Mouse (Mus musculus) left cerebral cortex, adult 18-20 months (tissue): ENCODE results near the gene N4bp3. TPM values are rescaled to one million over a fixed set of nuclear protein-coding genes. Genes with fewer than 3 reads are reported as not detected.
"Not testable (repeated sequence)": the region's sequence is repeated elsewhere in the genome, so short reads cannot be mapped to it uniquely, and the experiment has no call there.

ENCODE experiments used
- DNase-seq, 2 experiments: peaks; one replicate each; pipeline ENCODE4 v3.0.0; 2021 to 2022; ENCODE audit warnings: low spot score in 2 of 2, mixed read lengths in 1 of 2
- long read RNA-seq, 2 experiments: library from polyadenylated mRNA; stranded (forward); transcript quantifications; one replicate each; pipeline ENCODE4 v2.0.0; 2021
- total RNA-seq, 2 experiments: library from RNA; stranded (reverse); gene quantifications; 2 replicates each; pipeline ENCODE4 v1.2.3; 2021

The N4bp3 gene
- total RNA-seq, result 10 to 100 TPM; 15.2 to 19.0 TPM
- long read RNA-seq, experiment 1, transcript N4bp3-201 (5 exons, 2,367 nt), result major isoform, 34 of 40 reads
- long read RNA-seq, experiment 1, partial matches to known transcripts, result 2 of 40 reads
- long read RNA-seq, experiment 1, other reads (novel, unspliced or antisense), result 4 of 40 reads
- long read RNA-seq, experiment 2, transcript N4bp3-201 (5 exons, 2,367 nt), result major isoform, 19 of 20 reads
- long read RNA-seq, experiment 2, partial matches to known transcripts, result 0 of 20 reads
- long read RNA-seq, experiment 2, other reads (novel, unspliced or antisense), result 1 of 20 reads

DNA sequence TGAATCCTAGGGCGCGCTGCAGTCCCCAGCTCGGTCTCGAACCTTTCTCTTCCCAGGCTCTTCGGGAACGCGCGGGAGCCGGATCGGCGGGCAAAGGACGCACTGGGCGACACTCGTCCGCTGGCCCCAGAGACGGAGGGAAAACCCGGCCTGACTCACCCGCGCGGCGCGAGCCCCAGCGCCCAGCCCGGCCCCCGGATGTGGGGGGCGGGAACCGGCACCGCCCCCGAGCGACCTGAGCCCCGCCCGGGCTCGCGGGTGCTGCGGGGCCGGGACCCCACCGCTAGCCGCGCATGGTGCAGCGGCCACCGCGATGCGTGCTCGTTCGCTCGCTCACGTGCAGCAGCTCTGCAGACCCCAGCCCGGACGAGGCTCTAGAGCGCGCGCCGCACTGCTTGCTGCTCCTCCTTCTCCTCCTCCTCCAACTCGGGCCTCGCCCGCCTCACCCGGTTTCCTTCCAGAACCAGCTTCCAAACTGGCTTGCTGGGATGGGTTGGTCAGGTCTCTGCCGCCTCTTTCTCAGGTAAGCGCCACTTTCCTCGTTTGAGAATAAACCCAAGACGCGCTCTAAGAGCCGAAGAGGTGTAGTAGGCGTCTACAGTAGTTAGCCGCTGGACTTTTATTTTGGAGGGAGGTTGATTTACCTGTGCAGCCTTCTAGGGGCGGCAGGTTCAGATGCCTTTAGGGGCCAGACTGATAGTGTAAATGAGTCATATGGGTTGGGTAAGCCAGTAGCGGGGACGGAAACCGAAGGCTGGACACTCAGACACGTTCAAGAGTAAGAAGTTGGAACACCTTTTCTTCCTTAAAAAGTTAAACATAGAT is at the start of gene N4bp3, which contains the start of gene D930048N14Rik:
Gene N4bp3, minus strand, starts transcription at position 152 of the 825 bp plus-strand sequence.
Gene D930048N14Rik, plus strand, starts transcription at position 264 of the 825 bp plus-strand sequence.
- peak; percentile 31 to 38 for DNase-seq

DNA sequence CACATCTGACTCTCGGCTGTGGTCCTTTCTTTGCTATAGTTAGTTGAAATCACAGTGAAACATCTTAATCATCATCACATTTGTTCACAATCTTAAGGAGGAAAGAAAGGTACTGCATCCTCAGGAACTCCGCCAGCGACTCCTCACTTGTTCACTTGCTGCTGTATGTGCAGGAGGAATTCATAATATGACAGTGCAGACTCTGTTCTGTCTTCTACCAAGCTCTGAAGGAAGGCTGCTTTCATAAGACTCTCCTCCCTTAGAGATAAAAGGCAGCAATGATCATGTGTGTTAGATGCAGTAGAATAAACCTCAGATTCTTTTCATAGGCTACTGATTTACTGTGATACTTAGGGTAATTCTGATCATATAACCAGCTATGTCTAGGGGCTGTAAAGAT is 44.3 kb upstream of the N4bp3 start:
- DNase-seq, result no peak

DNA sequence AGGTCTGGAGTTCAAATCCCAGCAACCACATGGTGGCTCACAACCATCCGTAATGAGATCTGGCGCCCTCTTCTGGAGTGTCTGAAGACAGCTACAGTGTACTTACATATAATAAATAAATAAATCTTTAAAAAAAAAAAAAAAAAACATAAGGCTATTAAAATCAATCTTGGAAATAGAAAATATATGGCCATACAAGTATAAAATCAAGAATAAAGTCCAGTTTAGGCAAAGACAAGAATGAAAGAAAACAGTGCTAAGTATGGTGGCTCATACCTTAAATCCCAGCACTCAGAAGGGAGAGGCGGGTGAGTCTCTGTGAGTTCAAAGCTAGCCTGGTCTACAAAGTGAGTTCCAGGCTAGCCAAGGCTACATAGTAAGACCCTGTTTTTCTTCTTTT is 40.0 kb upstream of the N4bp3 start:
- not testable (repeated sequence) for DNase-seq

DNA sequence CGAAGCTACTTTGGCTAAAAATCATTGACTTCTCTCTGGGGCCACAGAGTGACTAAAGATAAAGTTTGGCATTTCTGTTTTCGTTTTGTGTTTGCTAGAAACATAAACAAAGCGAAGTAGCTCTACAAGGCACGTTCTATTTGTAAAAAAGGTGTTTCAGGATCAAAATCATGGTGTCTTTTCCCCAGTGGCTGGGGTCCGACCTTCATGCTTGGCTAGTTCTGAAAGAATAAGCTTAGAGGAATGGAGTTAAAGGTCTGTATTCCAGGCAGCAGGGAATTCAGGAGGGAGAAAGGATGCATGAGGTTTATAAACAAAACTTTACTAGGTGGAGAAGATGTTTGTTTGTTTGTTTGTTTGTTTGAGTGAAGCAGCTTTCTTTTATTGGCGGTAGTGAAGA is 38.7 kb upstream of the N4bp3 start:
- DNase-seq, result no peak

DNA sequence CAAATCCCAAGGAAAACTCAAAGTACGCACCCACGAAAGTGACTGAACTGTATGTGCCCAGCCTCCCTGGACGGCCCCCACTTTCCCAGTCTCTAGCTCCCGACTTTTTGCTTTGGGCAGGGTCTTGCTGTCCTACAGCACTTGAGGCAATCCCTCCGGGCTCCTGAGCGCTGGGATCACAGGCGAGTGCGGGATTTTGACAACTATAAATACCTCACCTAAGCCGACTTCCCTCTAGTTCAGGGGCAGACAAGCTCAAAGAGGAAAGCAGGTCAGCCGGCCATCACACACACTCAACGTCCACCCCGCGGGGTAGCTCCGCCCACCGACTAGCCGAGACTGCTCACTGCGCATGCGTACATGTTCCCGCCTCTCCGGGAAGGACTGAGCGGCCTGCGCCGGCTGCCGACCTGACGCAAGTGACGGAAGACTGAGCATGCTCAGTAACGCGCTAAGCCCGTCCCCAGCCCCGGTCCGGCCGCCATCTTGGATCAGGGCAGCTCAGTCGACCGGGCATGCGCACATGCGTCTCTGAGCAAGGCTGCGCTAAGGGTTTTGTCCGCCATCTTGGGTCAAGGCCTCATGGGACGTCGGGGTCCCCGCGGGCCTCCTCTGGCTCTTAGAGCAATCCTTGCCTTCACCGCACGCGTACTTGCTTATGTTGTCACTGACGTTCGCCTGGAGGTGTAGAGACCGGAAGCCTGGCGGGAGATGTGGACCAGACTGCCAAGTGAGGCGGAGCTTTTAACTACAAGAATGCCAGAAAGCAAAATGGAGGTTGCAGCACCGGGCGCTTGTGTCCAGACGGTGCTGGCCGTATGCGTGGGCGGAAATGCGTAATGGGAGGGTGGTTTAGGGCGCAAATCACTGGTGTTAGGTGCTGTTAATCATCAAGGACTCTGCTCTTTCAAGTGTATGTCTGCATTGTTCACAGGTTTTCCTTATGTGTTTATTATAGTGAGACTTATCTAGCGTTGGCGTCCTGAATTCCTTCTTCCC is 38.0 kb upstream of the N4bp3 start, which contains the start of gene 0610009B22Rik:
Gene 0610009B22Rik, minus strand, starts transcription at position 545 of the 999 bp plus-strand sequence.
- DNase-seq, result peak; percentile 100

DNA sequence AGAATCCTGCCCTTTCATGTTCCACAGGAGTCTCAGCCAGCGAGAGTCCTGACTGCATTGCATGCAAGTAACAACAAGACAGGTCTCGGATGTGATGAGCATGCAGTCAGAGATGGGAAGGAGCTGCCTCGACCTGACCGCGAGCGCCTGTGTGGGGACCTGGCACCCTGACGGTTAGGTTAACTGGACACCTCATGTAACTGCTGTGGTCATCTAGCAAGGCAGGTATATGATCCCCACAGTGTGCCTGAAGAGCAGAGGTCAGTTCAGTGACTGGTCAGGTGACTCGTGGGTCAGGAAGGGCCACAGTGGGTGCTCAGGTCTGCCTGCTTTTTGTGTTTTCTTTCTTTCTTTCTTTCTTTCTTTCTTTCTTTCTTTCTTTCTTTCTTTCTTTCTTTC is 31.3 kb upstream of the N4bp3 start:
- DNase-seq, result no peak

DNA sequence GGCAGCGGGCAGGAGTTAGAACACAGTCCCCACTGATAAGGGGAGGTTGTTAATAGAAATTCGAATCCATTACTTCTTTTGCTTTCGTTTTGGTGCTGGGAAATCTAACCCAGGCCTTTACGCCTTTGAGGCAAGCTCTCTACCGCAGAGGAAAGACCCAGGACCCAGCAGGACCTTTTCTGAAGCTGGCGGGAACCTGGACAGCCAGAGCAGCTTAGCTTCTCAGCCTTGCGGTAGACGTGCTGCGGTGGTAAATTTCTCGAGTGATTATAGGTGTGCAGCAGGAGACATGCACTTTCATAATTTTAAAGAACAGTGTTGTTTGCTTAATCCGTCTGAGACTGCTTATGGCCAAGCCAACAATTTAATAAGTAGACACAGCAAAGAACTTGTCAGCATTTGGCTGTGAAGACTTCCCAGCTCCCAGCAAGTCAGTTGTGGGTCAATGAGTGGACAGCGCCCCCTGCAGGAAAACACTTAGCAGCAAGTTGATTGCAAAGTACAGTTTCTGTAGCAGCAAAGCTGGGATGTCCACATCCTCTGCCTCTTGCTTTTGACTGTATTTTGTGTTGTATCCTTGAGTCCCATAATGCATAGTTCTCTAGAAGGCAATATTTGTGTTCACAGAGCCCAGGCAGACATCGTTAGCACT is 30.8 kb upstream of the N4bp3 start:
- peak; percentile 90 to 95 for DNase-seq

DNA sequence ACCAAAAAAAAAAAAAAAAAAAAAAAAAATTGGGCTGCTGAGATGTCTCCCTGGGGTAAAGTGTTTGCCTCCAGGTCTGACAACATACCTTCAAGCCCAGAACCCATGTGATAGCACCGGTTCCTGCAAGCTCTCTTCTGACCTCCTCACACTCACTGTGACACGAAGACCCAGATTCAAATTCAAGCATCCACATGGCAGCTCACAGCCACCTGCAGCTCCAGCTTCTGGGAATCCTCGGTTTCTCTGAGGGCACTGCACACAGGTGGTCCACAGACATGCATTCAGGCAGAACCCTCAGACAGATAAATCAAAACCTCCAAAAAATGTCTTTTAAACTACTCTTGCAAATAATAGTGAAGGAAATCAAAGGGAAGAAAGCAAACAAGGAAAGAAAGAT is 28.8 kb upstream of the N4bp3 start:
- DNase-seq, result no peak

- no peak for DNase-seq
These were observed 27.2 kb upstream of the N4bp3 start for GRCm38 (mm10) chr11:51677737-51678418.

- no peak for DNase-seq
These were observed 24.7 kb upstream of the N4bp3 start for GRCm38 (mm10) chr11:51675386-51675785.

GRCm38 (mm10) chr11:51673291-51673690 is 22.6 kb upstream of the N4bp3 start:
- DNase-seq, result no peak

GRCm38 (mm10) chr11:51671376-51671775 is 20.7 kb upstream of the N4bp3 start:
- no peak for DNase-seq

DNA sequence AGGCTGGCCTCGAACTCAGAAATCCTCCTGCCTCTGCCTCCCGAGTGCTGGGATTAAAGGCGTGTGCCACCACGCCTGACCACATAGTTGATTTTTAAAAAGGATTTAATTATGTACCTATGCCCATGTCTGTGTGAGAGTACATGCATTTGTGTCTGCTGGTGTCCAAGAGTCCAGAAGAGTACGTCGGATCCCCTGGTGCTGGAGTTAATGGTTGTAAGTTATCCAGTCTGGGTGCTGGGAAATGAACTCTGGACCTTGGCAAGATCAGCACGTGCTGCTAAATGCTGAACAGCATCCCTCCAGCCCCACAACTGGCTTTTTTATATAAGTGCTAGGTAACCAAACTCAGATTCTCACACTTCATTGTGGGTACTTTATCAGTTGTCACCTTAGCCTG is 20.2 kb upstream of the N4bp3 start:
- no peak for DNase-seq

DNA sequence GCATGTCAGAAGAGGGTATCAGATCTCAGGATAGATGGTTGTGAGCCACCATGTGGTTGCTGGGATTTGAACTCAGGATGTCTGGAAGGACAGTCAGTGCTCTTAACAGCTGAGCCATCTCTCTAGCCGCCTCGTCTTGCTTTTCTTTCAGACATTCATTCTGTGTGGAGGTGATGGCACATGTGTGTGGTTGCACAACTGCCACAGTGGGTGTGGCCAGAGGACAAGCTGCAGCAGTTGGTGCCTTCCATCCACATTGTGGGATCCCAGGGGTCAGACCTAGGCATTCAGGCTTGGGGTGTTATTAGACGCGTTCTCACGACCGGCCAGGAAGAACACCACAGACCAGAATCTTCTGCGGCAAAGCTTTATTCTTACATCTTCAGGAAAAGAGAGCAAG is 14.1 kb upstream of the N4bp3 start:
- DNase-seq, result not testable (repeated sequence)

DNA sequence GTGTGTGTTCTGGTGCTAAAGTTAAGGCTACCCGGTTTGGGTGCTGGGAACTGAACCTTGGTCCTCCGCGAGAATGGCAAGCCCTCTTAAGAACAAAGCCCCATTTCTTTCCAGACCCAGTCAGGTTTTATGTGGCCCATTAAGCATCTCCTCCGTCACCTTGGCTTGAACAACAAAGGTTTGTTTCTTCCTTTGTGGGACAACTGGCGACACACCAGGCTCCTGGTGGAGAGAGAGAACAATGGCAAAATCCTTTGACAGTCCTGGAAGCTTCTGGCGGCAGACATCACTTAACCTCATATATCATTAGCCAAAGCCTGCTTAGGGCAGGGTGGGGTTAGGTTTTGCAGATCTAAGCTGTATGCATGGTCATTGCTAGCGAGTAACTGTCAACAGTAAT is 12.0 kb upstream of the N4bp3 start:
- DNase-seq, result no peak

- DNase-seq, result no peak
These were observed 11.3 kb upstream of the N4bp3 start for GRCm38 (mm10) chr11:51661867-51662365.

DNA sequence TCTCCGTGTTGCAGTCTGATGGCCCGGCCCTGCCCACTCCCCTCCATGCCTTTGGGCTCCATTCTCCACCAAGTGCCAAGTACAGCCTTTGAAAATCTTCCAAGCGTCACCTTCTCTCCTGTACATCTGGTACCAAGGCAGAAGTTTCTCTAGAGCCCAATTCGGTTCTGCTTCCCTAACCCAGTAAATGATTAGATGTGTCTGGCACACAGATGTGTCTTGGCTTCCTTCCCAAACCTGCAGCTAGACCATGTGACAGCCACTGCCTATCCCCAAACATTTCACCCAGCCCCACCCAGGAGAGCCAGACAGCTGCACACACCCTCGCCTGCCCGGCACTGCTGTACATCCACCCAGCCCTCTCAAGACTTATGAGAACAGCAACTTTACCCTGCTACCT is 8.1 kb upstream of the N4bp3 start:
- DNase-seq, result no peak

GRCm38 (mm10) chr11:51658291-51658690 is 7.6 kb upstream of the N4bp3 start:
- DNase-seq, result no peak

DNA sequence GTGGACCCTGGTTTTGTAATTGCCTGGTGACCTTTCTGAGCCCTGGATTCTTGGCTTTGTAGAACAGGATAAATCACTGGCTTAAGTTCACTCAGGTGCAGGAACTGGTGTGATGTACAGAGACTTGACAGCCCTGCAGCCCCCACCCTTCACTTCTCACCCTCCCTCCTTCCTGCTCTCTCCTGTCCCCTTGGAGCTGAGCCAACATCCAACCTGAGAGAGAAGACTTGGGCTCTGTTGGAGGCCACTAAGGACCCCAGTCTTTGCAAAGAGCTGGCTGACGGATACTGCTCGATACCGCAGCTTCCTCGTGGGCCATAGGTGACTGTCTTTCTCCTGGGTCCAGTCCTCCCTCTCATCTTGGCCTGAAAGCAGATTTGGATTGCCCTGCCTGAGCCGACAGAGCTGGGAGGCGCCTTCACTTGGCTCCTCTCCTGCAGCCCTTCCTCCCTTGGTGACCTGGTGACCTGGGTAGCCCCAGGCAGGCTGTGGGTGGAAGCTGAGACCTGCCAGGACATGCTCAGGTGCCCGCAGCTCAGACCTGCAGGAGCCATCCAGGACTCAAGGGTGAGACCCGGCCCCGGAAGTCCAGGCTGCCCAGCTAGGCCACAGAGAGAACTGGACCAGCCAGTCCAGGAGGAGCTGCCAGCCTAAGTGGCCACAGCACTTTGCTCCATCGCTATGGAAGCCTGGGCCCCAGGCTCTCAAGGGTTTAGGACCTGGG is 6.3 kb upstream of the N4bp3 start:
- DNase-seq, result no peak
